Mouse (Mus musculus): Measurements from ENCODE around the gene H2-DMb1. TPM values are rescaled to one million over a fixed set of nuclear protein-coding genes. Genes with fewer than 3 reads are reported as not detected.

Gene H2-DMb1
- 10 to 100 TPM; 34.0 to 36.4 TPM for total RNA-seq (2023)

DNA sequence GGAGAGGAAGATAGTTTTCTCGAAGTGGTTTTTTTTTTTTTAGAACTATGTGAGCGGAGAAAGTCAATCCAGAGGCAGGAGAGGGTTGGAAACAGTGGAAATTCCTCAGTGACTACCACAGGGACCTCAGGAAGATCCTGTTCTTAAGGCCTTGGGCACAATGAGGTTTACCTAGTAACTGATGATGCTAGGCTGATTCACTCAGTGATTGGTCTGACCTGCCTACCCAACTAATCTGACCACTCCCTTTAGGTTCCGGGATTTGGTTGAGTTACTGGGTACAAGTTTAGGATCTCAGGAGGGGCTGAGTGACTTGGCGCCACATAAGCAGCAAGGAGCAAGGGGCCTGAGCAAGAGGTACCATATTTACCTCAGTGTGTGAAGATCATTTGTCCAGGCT is at the start of gene H2-DMb1:
TSS of gene H2-DMb1 (plus strand) at position 150 of the 400 bp plus-strand sequence.

DNA sequence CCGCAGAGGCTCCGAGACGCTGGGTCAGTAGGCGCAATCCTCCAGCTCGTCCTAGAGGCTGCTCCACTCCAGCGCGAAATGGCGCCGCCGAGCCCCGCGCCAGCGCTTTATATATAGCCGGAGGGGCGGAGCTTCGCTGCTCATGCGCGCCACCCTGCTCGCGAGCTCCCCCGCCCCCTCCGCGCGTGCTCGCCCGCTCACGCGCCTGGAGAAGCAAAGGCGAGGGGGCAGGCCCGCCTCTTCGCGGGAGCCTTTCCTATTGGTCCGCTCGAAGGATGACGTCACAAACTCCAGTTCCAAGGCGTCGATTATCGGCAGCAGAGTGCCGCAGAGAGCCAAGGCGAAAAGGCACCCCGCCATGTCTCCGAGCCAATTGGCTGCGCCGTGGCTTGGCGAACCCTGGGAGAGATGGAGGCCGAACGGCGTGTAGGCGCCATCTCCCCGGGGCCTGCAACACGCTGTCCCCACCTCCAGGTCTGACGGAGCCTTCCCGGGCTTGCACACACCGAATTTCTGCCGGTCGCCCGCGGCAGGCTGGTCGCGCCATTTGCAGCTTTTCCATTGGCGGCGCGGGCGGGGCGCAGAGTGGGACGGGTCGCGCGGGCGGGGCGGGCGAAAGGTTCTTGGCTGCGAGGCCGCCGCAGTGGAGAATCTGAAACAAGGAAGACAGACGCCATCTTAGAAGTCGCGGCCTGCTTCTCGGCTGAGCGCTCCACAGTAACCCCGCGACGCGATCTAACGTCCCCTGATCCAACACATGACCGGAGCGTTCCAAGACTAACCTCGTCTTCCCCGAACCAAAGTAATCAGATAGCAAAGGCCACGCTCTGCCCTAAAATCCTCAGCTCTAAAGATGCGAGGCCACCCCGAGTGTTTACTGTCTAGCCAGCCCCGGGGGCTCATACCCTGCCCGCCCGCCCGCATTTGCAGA is 33.4 kb upstream of the H2-DMb1 start, which contains the start of gene H2-DMa:
TSS of gene H2-DMa (plus strand) at position 293 of the 931 bp plus-strand sequence.

DNA sequence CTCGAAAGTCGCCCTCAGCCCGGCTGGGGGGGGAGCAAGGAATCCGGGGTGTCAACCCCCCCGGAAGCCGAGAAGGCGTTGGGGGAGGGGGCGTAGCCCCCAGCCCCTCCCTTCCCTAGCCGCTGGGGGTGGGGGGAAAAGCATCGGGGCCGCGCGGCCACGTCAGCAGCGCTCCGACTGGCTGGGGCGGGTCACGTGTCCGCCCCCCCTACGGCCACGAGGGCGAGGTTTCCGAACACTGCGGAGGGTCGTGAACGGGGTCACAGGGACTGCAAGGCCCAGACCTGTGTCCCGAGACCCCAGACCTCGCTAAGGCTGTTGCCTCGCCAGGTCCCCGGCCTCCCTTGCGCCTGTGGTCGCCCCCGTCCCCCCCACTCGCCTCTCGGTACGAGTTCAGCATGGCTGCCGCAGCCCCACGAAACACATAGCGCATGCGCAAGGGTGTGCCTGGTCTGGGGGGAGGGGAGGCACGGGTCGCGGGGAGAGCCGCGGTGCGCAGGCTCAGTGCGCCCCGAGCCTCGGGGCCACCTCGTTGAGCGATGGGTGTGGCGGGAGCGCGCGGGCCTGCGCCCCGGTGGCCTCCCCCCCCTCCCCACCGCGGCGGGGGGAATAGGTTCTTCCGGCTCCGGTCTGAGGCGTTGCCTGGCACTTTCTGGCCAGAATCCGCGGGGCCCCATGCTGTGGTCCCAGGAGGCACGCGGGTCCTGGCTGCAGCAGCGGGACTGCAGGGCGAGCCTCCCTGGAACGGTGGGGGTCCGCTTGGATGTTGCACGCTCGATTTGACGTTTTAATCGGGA is 30.5 kb upstream of the H2-DMb1 start, which contains the start of gene Brd2:
TSS of gene Brd2 (minus strand) at position 447 of the 797 bp plus-strand sequence.

DNA sequence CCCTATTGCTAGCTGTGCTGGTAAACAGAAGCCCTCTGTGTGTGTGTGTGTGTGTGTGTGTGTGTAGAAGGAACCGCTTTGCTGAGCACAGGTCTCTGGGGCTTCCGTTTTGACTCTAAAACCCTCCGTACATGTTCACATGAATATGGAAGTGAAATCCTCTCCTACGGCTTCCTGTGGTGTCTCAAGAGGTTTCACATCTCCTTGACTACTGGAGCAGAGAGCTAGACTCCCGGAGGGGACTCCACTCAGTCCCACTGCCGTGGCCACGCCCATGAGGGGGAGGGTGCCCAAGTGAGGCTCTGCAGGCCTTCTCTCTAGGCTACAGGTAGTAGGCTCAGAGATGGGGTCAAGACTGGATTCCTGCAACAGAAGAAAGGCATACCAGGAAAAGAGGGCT is 9.8 kb upstream of the H2-DMb1 start, which contains the start of gene H2-DMb2:
TSS of gene H2-DMb2 (plus strand) at position 275 of the 400 bp plus-strand sequence.

DNA sequence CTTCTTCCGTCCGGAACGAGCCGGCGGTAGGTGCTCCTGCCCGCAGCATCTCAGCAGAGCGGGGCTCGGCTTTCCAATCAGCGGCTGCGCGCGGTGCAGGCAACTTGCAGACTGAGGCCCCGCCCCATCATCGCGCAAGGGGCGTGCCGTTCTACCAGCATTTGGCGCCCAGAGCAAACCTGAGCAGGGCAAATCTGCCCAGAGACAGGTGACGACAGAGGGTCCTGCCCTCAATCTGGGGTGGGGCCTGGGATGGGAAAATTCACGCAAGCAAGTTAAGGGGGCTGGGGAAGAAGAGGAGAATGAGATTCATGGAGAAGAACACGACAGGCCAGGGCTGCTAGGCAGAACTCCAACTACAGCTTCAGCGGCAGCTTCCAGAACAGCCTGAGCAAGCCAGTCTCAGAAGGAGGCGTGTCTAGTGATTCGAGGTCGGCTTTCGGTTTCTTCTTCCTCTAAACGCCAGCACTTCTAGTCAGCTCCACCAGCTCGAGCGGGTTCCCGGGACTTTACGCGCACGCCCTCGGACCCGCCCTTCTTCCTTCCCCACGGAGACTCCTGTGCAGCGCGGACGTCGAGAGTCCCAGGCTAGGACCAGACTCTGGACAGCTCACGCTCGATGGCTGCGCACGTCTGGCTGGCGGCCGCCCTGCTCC is 34.5 kb downstream of the H2-DMb1 start, which contains the start of the genes Tap1 and Psmb9:
TSS of gene Tap1 (plus strand) at position 293 of the 656 bp plus-strand sequence.
TSS of gene Psmb9 (minus strand) at position 504 of the 656 bp plus-strand sequence.

DNA sequence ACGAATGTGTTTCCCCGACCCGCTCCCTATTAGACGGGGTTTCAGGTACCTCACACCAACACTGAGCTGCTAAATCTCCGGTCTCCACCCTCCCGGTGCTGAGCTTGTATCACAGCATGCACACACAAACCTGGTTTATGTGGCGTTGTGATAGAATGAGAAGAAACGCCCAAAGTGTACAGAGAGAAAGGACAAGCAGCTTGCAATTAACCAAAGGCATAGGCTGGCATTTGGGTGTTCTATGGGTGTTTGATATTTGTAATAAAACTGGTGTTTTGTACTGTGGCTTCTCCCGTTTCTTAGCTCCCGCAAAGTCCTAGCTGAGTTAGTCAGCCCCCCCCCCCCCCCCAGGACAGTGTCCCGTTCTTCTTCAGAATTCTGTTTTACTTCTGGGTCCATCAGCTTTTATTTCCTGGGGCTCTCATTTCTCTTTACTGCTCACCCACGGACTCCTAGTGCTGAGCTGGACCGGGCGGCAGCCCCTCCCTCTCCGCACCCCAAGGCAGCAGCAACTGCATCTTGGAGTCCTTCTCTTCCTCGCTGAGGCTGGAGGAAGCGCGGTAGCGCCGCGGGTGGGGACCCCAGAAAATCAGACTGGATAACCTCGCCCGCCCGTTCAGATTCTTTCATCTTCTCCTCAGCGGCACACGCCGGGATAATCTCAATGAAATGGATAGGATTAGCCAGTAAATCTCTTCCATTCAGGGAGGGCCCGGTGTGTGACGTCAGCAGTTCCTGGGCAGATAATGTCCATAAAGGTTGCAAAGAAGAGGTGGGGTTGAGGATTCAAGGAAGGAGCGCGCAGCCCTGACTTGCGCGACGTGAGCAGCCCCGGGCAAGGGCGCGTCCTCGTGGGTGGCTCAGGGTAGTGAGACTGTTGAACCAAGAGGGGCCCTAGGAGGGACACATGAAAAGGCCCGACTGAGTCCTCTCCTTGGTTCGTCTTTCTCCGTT is 44.3 kb downstream of the H2-DMb1 start, which contains the start of gene Psmb8:
TSS of gene Psmb8 (plus strand) at position 781 of the 954 bp plus-strand sequence.

DNA sequence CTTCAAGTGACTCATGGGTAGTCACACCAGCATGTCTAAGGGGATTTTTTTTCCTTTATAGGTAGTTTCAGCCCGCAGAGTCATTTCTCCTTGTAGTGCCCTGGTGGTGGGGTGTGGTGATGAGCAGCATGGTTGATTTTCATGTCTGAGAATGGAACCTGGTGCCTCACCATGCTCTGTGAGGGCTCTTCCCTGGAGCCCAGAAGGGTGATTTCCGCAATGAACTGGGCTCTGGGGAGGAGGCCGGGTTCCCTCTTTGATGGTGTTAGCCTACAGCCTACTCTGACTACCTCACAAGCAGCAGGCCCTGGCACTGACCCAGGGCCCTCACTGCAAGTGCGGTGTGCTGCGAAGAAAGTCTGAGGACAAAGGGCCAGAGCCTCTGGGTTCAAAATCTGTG is 50.6 kb downstream of the H2-DMb1 start, which contains the start of gene Tap2:
TSS of gene Tap2 (plus strand) at position 84 of the 400 bp plus-strand sequence.

Other genes starting within 250 kb of the H2-DMb1 start
- under 1 TPM in 1 of 2 experiments, not detected in 1; 0.66 TPM for gene Platr17, start 247.9 kb upstream of the H2-DMb1 start, total RNA-seq (2023)
- gene Daxx, start 243.7 kb upstream of the H2-DMb1 start, total RNA-seq (2023), result 10 to 100 TPM; 42.9 to 43.9 TPM
- gene Tapbp, start 237.2 kb upstream of the H2-DMb1 start, total RNA-seq (2023), result 100 to 1,000 TPM; 238 to 240 TPM
- 10 to 100 TPM; 32.0 to 36.2 TPM for gene Zbtb22, start 237.2 kb upstream of the H2-DMb1 start, total RNA-seq (2023)
- gene Rgl2, start 223.5 kb upstream of the H2-DMb1 start, total RNA-seq (2023), result 100 to 1,000 TPM; 208 to 226 TPM
- 10 to 100 TPM; 56.6 to 57.6 TPM for gene Pfdn6, start 212.7 kb upstream of the H2-DMb1 start, total RNA-seq (2023)
- gene Wdr46, start 212.4 kb upstream of the H2-DMb1 start, total RNA-seq (2023), result 10 to 100 TPM; 18.7 to 20.9 TPM
- gene B3galt4, start 201.6 kb upstream of the H2-DMb1 start, total RNA-seq (2023), result 10 to 100 TPM; 10.7 to 12.0 TPM
- gene Vps52, start 197.3 kb upstream of the H2-DMb1 start, total RNA-seq (2023), result 10 to 100 TPM; 51.7 to 59.1 TPM
- 100 to 1,000 TPM; 438 to 472 TPM for gene Rps18, start 197.1 kb upstream of the H2-DMb1 start, total RNA-seq (2023)
- 100 to 1,000 TPM; 950 to 982 TPM for gene H2-K1, start 152.7 kb upstream of the H2-DMb1 start, total RNA-seq (2023)
- 10 to 100 TPM; 13.7 to 14.8 TPM for gene Ring1, start 128.4 kb upstream of the H2-DMb1 start, total RNA-seq (2023)
- 10 to 100 TPM; 69.5 to 70.9 TPM for gene H2-Ke6, start 125.0 kb upstream of the H2-DMb1 start, total RNA-seq (2023)
- 10 to 100 TPM; 60.0 to 81.8 TPM for gene Slc39a7, start 121.4 kb upstream of the H2-DMb1 start, total RNA-seq (2023)
- gene Rxrb, start 121.3 kb upstream of the H2-DMb1 start, total RNA-seq (2023), result 10 to 100 TPM; 57.4 to 59.4 TPM
- 1 to 10 TPM; 4.2 to 7.9 TPM for gene Col11a2, start 113.6 kb upstream of the H2-DMb1 start, total RNA-seq (2023)
- 1 to 10 TPM; 1.5 to 1.8 TPM for gene H2-Oa, start 60.7 kb upstream of the H2-DMb1 start, total RNA-seq (2023)
- 10 to 100 TPM; 52.3 to 73.6 TPM for gene H2-DMa, start 33.5 kb upstream of the H2-DMb1 start, total RNA-seq (2023)
- 100 to 1,000 TPM; 173 to 194 TPM for gene Brd2, start 30.4 kb upstream of the H2-DMb1 start, total RNA-seq (2023)
- 10 to 100 TPM; 23.5 to 25.0 TPM for gene H2-DMb2, start 9.8 kb upstream of the H2-DMb1 start, total RNA-seq (2023)
- 10 to 100 TPM; 52.6 to 57.7 TPM for gene Tap1, start 34.5 kb downstream of the H2-DMb1 start, total RNA-seq (2023)
- 10 to 100 TPM; 87.2 to 92.0 TPM for gene Psmb9, start 34.7 kb downstream of the H2-DMb1 start, total RNA-seq (2023)
- 100 to 1,000 TPM in 1 of 2 experiments, 10 to 100 TPM in 1; 99.8 to 111 TPM for gene Psmb8, start 44.6 kb downstream of the H2-DMb1 start, total RNA-seq (2023)
- 10 to 100 TPM; 71.9 to 84.9 TPM for gene Tap2, start 50.5 kb downstream of the H2-DMb1 start, total RNA-seq (2023)
- gene H2-Ob, start 85.8 kb downstream of the H2-DMb1 start, total RNA-seq (2023), result 1 to 10 TPM; 2.9 to 3.4 TPM
- gene H2-Ab1, start 104.6 kb downstream of the H2-DMb1 start, total RNA-seq (2023), result 10 to 100 TPM; 45.1 to 87.0 TPM
- 10 to 100 TPM; 40.3 to 76.5 TPM for gene H2-Aa, start 134.8 kb downstream of the H2-DMb1 start, total RNA-seq (2023)
- 10 to 100 TPM; 19.5 to 42.5 TPM for gene H2-Eb1, start 152.8 kb downstream of the H2-DMb1 start, total RNA-seq (2023)
- gene H2-Eb2, start 172.6 kb downstream of the H2-DMb1 start, total RNA-seq (2023), result under 1 TPM; 0.09 to 0.13 TPM
- gene Btnl2, start 201.8 kb downstream of the H2-DMb1 start, total RNA-seq (2023), result 1 to 10 TPM; 3.3 TPM
- gene Btnl1, start 224.1 kb downstream of the H2-DMb1 start, total RNA-seq (2023), result not detected
- gene BC051142, start 245.7 kb downstream of the H2-DMb1 start, total RNA-seq (2023), result under 1 TPM; 0.57 to 0.69 TPM